Mouse (Mus musculus): Measurements from ENCODE around the gene Pgpep1l. TPM values are rescaled to one million over a fixed set of nuclear protein-coding genes. Genes with fewer than 3 reads are reported as not detected.
A peak's percentile ranks its signal among the peaks of the same experiment; 100 is the strongest.
"Not testable (repeated sequence)": the region's sequence is repeated elsewhere in the genome, so short reads cannot be mapped to it uniquely, and the experiment has no call there.

Pgpep1l gene
- polyA plus RNA-seq, 1 experiment, result 0.36 TPM

GRCm38 (mm10) chr7:68277897-68278270 is 13.9 kb upstream of the Pgpep1l start:
- H3K4me3 ChIP-seq (ENCODE audit: extremely low read depth, insufficient read depth, insufficient read length), result peak overlapping the region; percentile 42; the same call in 1 of the 2 replicates
- peaks cover 10% of the 10 kb centered on the region; the same call in 1 of the 2 replicates for H3K4me1 ChIP-seq (ENCODE audit: control insufficient read depth, insufficient read depth, insufficient read length)
- DNase-seq (ENCODE audit: low read depth in 1 of 2, low spot score in 2 of 2), result no peak
- H3K36me3 ChIP-seq (ENCODE audit: control insufficient read depth, insufficient read depth, low read length), result no peaks in the 10 kb centered on the region
- TF ChIP-seq POLR2A (IDR thresholded peaks at IDR 0.05; ENCODE audit: low read depth, low read length) (no peak), CTCF (IDR thresholded peaks at IDR 0.05; ENCODE audit: extremely low read depth, insufficient read depth, insufficient read length, insufficient replicate concordance) (no peak)
- H3K27ac ChIP-seq (ENCODE audit: insufficient read depth, low read length), result peak overlapping the region; percentile 76
- WGBS, result 74% methylated on average over 4 of the region's 4 CpGs
- H3K27me3 ChIP-seq (ENCODE audit: control insufficient read depth, insufficient read depth, low read length), result no peaks in the 10 kb centered on the region

GRCm38 (mm10) chr7:68277054-68277896 is 13.2 kb upstream of the Pgpep1l start:
- WGBS, result 15% methylated on average over 11 of the region's 11 CpGs
- peak overlapping the region; percentile 52 for H3K4me3 ChIP-seq (ENCODE audit: extremely low read depth, insufficient read depth, insufficient read length)
- peaks cover 8% of the 10 kb centered on the region; the same call in 1 of the 2 replicates for H3K4me1 ChIP-seq (ENCODE audit: control insufficient read depth, insufficient read depth, insufficient read length)
- H3K27me3 ChIP-seq (ENCODE audit: control insufficient read depth, insufficient read depth, low read length), result no peaks in the 10 kb centered on the region
- no peak for TF ChIP-seq CTCF (IDR thresholded peaks at IDR 0.05; ENCODE audit: extremely low read depth, insufficient read depth, insufficient read length, insufficient replicate concordance)
- TF ChIP-seq POLR2A (IDR thresholded peaks at IDR 0.05; ENCODE audit: low read depth, low read length), result no peak
- no peaks in the 10 kb centered on the region for H3K36me3 ChIP-seq (ENCODE audit: control insufficient read depth, insufficient read depth, low read length)
- H3K27ac ChIP-seq (ENCODE audit: insufficient read depth, low read length), result peak overlapping the region; percentile 76
- DNase-seq (ENCODE audit: low read depth in 1 of 2, low spot score in 2 of 2), result no peak

- TF ChIP-seq POLR2A (IDR thresholded peaks at IDR 0.05; ENCODE audit: low read depth, low read length) (peak; percentile 77), CTCF (IDR thresholded peaks at IDR 0.05; ENCODE audit: extremely low read depth, insufficient read depth, insufficient read length, insufficient replicate concordance) (no peak)
- 15% methylated on average over 36 of the region's 36 CpGs for WGBS
- Histone ChIP-seq H3K27ac (ENCODE audit: insufficient read depth, low read length) (peak overlapping the region; percentile 92), H3K4me1 (ENCODE audit: control insufficient read depth, insufficient read depth, insufficient read length) (peaks cover 7% of the 10 kb centered on the region; the same call in 1 of the 2 replicates), H3K4me3 (ENCODE audit: extremely low read depth, insufficient read depth, insufficient read length) (peak overlapping the region; percentile 67), H3K27me3 (ENCODE audit: control insufficient read depth, insufficient read depth, low read length) (no peaks in the 10 kb centered on the region), H3K36me3 (ENCODE audit: control insufficient read depth, insufficient read depth, low read length) (no peaks in the 10 kb centered on the region)
- DNase-seq (ENCODE audit: low read depth in 1 of 2, low spot score in 2 of 2), result peak; percentile 67 to 74
Observed at GRCm38 (mm10) chr7:68275838-68276731, 12.1 kb upstream of the Pgpep1l start.

- not testable (repeated sequence) for H3K27me3 ChIP-seq (ENCODE audit: control insufficient read depth, insufficient read depth, low read length); H3K36me3 ChIP-seq (ENCODE audit: control insufficient read depth, insufficient read depth, low read length); H3K4me1 ChIP-seq (ENCODE audit: control insufficient read depth, insufficient read depth, insufficient read length); DNase-seq (ENCODE audit: low read depth in 1 of 2, low spot score in 2 of 2)
- Histone ChIP-seq H3K4me3 (ENCODE audit: extremely low read depth, insufficient read depth, insufficient read length) (peak overlapping the region; percentile 67), H3K27ac (ENCODE audit: insufficient read depth, low read length) (peak overlapping the region; percentile 92)
- 34% methylated on average over 9 of the region's 9 CpGs for WGBS
Observed at GRCm38 (mm10) chr7:68275445-68275837, 11.4 kb upstream of the Pgpep1l start.

GRCm38 (mm10) chr7:68274951-68275350 is 10.9 kb upstream of the Pgpep1l start:
- Histone ChIP-seq H3K27me3 (ENCODE audit: control insufficient read depth, insufficient read depth, low read length) (no peaks in the 10 kb centered on the region), H3K4me1 (ENCODE audit: control insufficient read depth, insufficient read depth, insufficient read length) (peaks cover 7% of the 10 kb centered on the region; the same call in 1 of the 2 replicates), H3K4me3 (ENCODE audit: extremely low read depth, insufficient read depth, insufficient read length) (no peak overlapping the region), H3K36me3 (ENCODE audit: control insufficient read depth, insufficient read depth, low read length) (no peaks in the 10 kb centered on the region), H3K27ac (ENCODE audit: insufficient read depth, low read length) (peak overlapping the region; percentile 92)
- no peak for DNase-seq (ENCODE audit: low read depth in 1 of 2, low spot score in 2 of 2)
- 69% methylated on average over 9 of the region's 9 CpGs for WGBS
- TF ChIP-seq CTCF (IDR thresholded peaks at IDR 0.05; ENCODE audit: extremely low read depth, insufficient read depth, insufficient read length, insufficient replicate concordance) (no peak), POLR2A (IDR thresholded peaks at IDR 0.05; ENCODE audit: low read depth, low read length) (no peak)

GRCm38 (mm10) chr7:68274218-68274617 is 10.2 kb upstream of the Pgpep1l start:
- Histone ChIP-seq H3K27me3 (ENCODE audit: control insufficient read depth, insufficient read depth, low read length) (no peaks in the 10 kb centered on the region), H3K36me3 (ENCODE audit: control insufficient read depth, insufficient read depth, low read length) (no peaks in the 10 kb centered on the region), H3K4me1 (ENCODE audit: control insufficient read depth, insufficient read depth, insufficient read length) (peaks cover 7% of the 10 kb centered on the region; the same call in 1 of the 2 replicates), H3K4me3 (ENCODE audit: extremely low read depth, insufficient read depth, insufficient read length) (no peak overlapping the region), H3K27ac (ENCODE audit: insufficient read depth, low read length) (no peak overlapping the region)
- WGBS, result 85% methylated on average over 2 of the region's 2 CpGs
- DNase-seq (ENCODE audit: low read depth in 1 of 2, low spot score in 2 of 2), result no peak
- TF ChIP-seq CTCF (IDR thresholded peaks at IDR 0.05; ENCODE audit: extremely low read depth, insufficient read depth, insufficient read length, insufficient replicate concordance) (no peak), POLR2A (IDR thresholded peaks at IDR 0.05; ENCODE audit: low read depth, low read length) (no peak)

All from spleen, adult 2 months (tissue).